Mouse (Mus musculus): Measurements from ENCODE around the gene Gm21725. TPM values are rescaled to one million over a fixed set of nuclear protein-coding genes. Genes with fewer than 3 reads are reported as not detected.

The Gm21725 gene
- polyA plus RNA-seq (2012; rRNA removed; ENCODE audit: low replicate concordance): not detected in 2 replicates

GRCm38 (mm10) chrY:13348963-13349362, at the start of gene Gm21725:
Gene Gm21725, minus strand, starts transcription at chrY:13349063.

Other genes with a start within 250 kb of the Gm21725 start
- not detected in 2 replicates for gene Gm21891, start 215.6 kb downstream of the Gm21725 start, polyA plus RNA-seq (2012; rRNA removed; ENCODE audit: low replicate concordance)
- not detected in 2 replicates for gene Gm21425, start 187.1 kb downstream of the Gm21725 start, polyA plus RNA-seq (2012; rRNA removed; ENCODE audit: low replicate concordance)
- gene Gm21828, start 125.1 kb downstream of the Gm21725 start, polyA plus RNA-seq (2012; rRNA removed; ENCODE audit: low replicate concordance): not detected in 2 replicates
- not detected in 2 replicates for gene Gm21440, start 96.7 kb downstream of the Gm21725 start, polyA plus RNA-seq (2012; rRNA removed; ENCODE audit: low replicate concordance)
- gene Gm21454, start 96.6 kb downstream of the Gm21725 start, polyA plus RNA-seq (2012; rRNA removed; ENCODE audit: low replicate concordance): not detected in 2 replicates
- gene Gm21866, start 116.5 kb upstream of the Gm21725 start, polyA plus RNA-seq (2012; rRNA removed; ENCODE audit: low replicate concordance): not detected in 2 replicates
- gene Gm20773, start 145.0 kb upstream of the Gm21725 start, polyA plus RNA-seq (2012; rRNA removed; ENCODE audit: low replicate concordance): not detected in 2 replicates

Measured in subcutaneous adipose tissue, adult 2 months (tissue).